In genomic region chr12:8803421-8804076, GRCm38 (mm10) we compare ENCODE assay signal across 19 mouse cellular contexts. TPM values are rescaled to one million over a fixed set of nuclear protein-coding genes. Genes with fewer than 3 reads are reported as not detected.
DNase-seq lines count a peak whose midpoint lies in the region; ATAC-seq lines count a peak whose summit lies in the region.
"Had no signal": no experiment of that assay in that cellular context is flagged by ENCODE, and none has a peak within 500 bp of the region (broad histone marks: within the 10 kb centered on the region; RNA-seq: fewer than 3 reads in every experiment).

No protein-coding gene starts in this region.

- no peaks in the 10 kb centered on the region for H3K27me3 ChIP-seq in hindbrain, embryonic 11.5 days (ENCODE audit: control insufficient read depth, insufficient read depth, low read length)
- no peaks in the 10 kb centered on the region for H3K27me3 ChIP-seq in hindbrain, embryonic 14.5 days (ENCODE audit: control insufficient read depth, insufficient read depth, low read length)
- no peaks in the 10 kb centered on the region for H3K27me3 ChIP-seq in embryonic facial prominence, embryonic 10.5 days (replicated peaks; ENCODE audit: low read depth, poor library complexity, severe bottlenecking)
- no peaks in the 10 kb centered on the region for H3K27me3 ChIP-seq in limb, embryonic 11.5 days (ENCODE audit: control insufficient read depth, insufficient read depth, low read length)
- H3K27me3 ChIP-seq: CH12.LX; heart, embryonic 13.5 days had no signal

- intact Hi-C loops in heart, postnatal 14 days (cut with DNase I): no loop called here

- no peak overlapping the region for H3K9ac ChIP-seq in hindbrain, embryonic 11.5 days (ENCODE audit: low read depth, low read length)
- H3K9ac ChIP-seq in hindbrain, embryonic 14.5 days: no peak overlapping the region
- no peak overlapping the region for H3K9ac ChIP-seq in limb, embryonic 11.5 days (ENCODE audit: low read length)
- H3K9ac ChIP-seq: heart, embryonic 13.5 days had no signal

- DNase-seq in hindbrain, embryonic 11.5 days (ENCODE audit: low spot score): peak; percentile 7
- DNase-seq in hindbrain, embryonic 14.5 days (ENCODE audit: low spot score): no peak
- peak; percentile 28 for DNase-seq in NIH3T3 (ENCODE audit: low read depth)
- peak; percentile 80 for DNase-seq in embryonic facial prominence, embryonic 10.5 days (ENCODE audit: low spot score)
- DNase-seq in limb, embryonic 11.5 days (ENCODE audit: low spot score): peak; percentile 78
- DNase-seq in cerebellum, postnatal 14 days: no peak
- no peak for DNase-seq in heart, postnatal 14 days
- no peak for DNase-seq in frontal cortex, postnatal 14 days (ENCODE audit: low spot score in 2 of 2)
- DNase-seq: adrenal gland, postnatal 10 days; cerebellum, adult 11 months; cerebellum, postnatal 36 days; left cerebral cortex, postnatal 4 days; lung, postnatal 36 days had no signal

- H3K4me2 ChIP-seq in hindbrain, embryonic 11.5 days (replicated peaks; ENCODE audit: low read depth, low read length): no peak overlapping the region
- H3K4me2 ChIP-seq in hindbrain, embryonic 14.5 days (replicated peaks): no peak overlapping the region
- peak overlapping the region; percentile 22 for H3K4me2 ChIP-seq in limb, embryonic 11.5 days (ENCODE audit: low read depth, severe bottlenecking)
- H3K4me2 ChIP-seq: heart, embryonic 13.5 days had no signal

- H3K4me3 ChIP-seq in hindbrain, embryonic 11.5 days (ENCODE audit: low read depth, low read length): no peak overlapping the region
- no peak overlapping the region for H3K4me3 ChIP-seq in hindbrain, embryonic 14.5 days (replicated peaks; ENCODE audit: low read length)
- H3K4me3 ChIP-seq in embryonic facial prominence, embryonic 10.5 days: no peak overlapping the region
- H3K4me3 ChIP-seq in limb, embryonic 11.5 days (ENCODE audit: low read depth, low read length): no peak overlapping the region
- H3K4me3 ChIP-seq: erythroblast, embryonic 14.5 days; heart, embryonic 13.5 days; midbrain, embryonic 10.5 days had no signal

- H3K9me3 ChIP-seq in hindbrain, embryonic 11.5 days (ENCODE audit: control insufficient read depth, low read length): no peaks in the 10 kb centered on the region
- H3K9me3 ChIP-seq in hindbrain, embryonic 14.5 days (ENCODE audit: control insufficient read depth, low read length): no peaks in the 10 kb centered on the region
- no peaks in the 10 kb centered on the region for H3K9me3 ChIP-seq in embryonic facial prominence, embryonic 10.5 days
- no peaks in the 10 kb centered on the region for H3K9me3 ChIP-seq in limb, embryonic 11.5 days (ENCODE audit: control insufficient read depth, low read length)
- H3K9me3 ChIP-seq: heart, embryonic 13.5 days; midbrain, embryonic 10.5 days had no signal

- H3K27ac ChIP-seq in hindbrain, embryonic 11.5 days (ENCODE audit: low read depth, low read length): no peak overlapping the region
- no peak overlapping the region for H3K27ac ChIP-seq in hindbrain, embryonic 14.5 days
- H3K27ac ChIP-seq in embryonic facial prominence, embryonic 10.5 days (replicated peaks): peak overlapping the region; percentile 82
- peak overlapping the region; percentile 76 for H3K27ac ChIP-seq in limb, embryonic 11.5 days (replicated peaks; ENCODE audit: low read depth, low read length)
- H3K27ac ChIP-seq: heart, embryonic 13.5 days; midbrain, embryonic 10.5 days had no signal

- no peaks in the 10 kb centered on the region for H3K36me3 ChIP-seq in hindbrain, embryonic 11.5 days (ENCODE audit: control insufficient read depth, insufficient read depth, low read length)
- H3K36me3 ChIP-seq in hindbrain, embryonic 14.5 days (replicated peaks; ENCODE audit: control insufficient read depth, insufficient read depth): no peaks in the 10 kb centered on the region
- no peaks in the 10 kb centered on the region for H3K36me3 ChIP-seq in embryonic facial prominence, embryonic 10.5 days (replicated peaks)
- H3K36me3 ChIP-seq in limb, embryonic 11.5 days (ENCODE audit: control insufficient read depth, insufficient read depth, low read length): no peaks in the 10 kb centered on the region
- H3K36me3 ChIP-seq: heart, embryonic 13.5 days; midbrain, embryonic 10.5 days had no signal

- ATAC-seq in hindbrain, embryonic 11.5 days (ENCODE audit: low FRiP score): no peak
- ATAC-seq in hindbrain, embryonic 14.5 days (ENCODE audit: low FRiP score): no peak
- ATAC-seq in limb, embryonic 11.5 days (ENCODE audit: insufficient number of reproducible peaks, low FRiP score, low TSS enrichment, low read depth): peak; percentile 75
- ATAC-seq: forebrain, embryonic 16.5 days; intestine, postnatal 0 days had no signal

- 61% methylated on average over 10 of the region's 10 CpGs for WGBS in hindbrain, embryonic 11.5 days
- 75% methylated on average over 10 of the region's 10 CpGs for WGBS in hindbrain, embryonic 14.5 days
- 27% methylated on average over 10 of the region's 10 CpGs for WGBS in embryonic facial prominence, embryonic 10.5 days
- 2% methylated on average over 10 of the region's 10 CpGs for WGBS in limb, embryonic 11.5 days

- H3K4me1 ChIP-seq in hindbrain, embryonic 11.5 days (replicated peaks; ENCODE audit: control insufficient read depth, insufficient read depth, low read length): no peaks in the 10 kb centered on the region
- H3K4me1 ChIP-seq in hindbrain, embryonic 14.5 days (replicated peaks; ENCODE audit: control insufficient read depth, insufficient read depth, low read length): no peaks in the 10 kb centered on the region
- peaks cover 35% of the 10 kb centered on the region for H3K4me1 ChIP-seq in embryonic facial prominence, embryonic 10.5 days
- peaks cover 40% of the 10 kb centered on the region for H3K4me1 ChIP-seq in limb, embryonic 11.5 days (ENCODE audit: control insufficient read depth, insufficient read depth, low read length)

RNA-seq across cellular contexts. Expression of gene Sdc1, which starts 32.4 kb away (rescaled TPM):
- 49.3 and 62.4 TPM in 2 replicates for polyA plus RNA-seq in hindbrain, embryonic 11.5 days (2014; fragmentation: Nextera tagmentation; extraction: Ambion mirVana)
- polyA plus RNA-seq in hindbrain, embryonic 14.5 days (2014; fragmentation: Nextera tagmentation; extraction: Ambion mirVana): 16.8 and 18.1 TPM in 2 replicates
- 157 and 158 TPM in 2 replicates for polyA plus RNA-seq in embryonic facial prominence, embryonic 10.5 days (2016; fragmentation: Nextera tagmentation; extraction: Ambion mirVana)
- 219 and 223 TPM in 2 replicates for polyA plus RNA-seq in limb, embryonic 11.5 days (2014; fragmentation: Nextera tagmentation; extraction: Ambion mirVana)
- 10 to 100 TPM; 10.9 to 12.2 TPM for total RNA-seq in heart, postnatal 14 days (2021)

Comparison
In these comparisons a context has a peak if more than half of its experiments do, and no peak if none do; other contexts are left out.
1. DNase-seq: peak in hindbrain, embryonic 11.5 days (single experiment), NIH3T3 (single experiment), embryonic facial prominence, embryonic 10.5 days (single experiment) and limb, embryonic 11.5 days (single experiment); none in hindbrain, embryonic 14.5 days (single experiment), cerebellum, postnatal 14 days (0 of 2), heart, postnatal 14 days (0 of 2) and frontal cortex, postnatal 14 days (0 of 2).
2. H3K27ac ChIP-seq: peak in embryonic facial prominence, embryonic 10.5 days (single experiment) and limb, embryonic 11.5 days (single experiment); none in hindbrain, embryonic 11.5 days (single experiment) and hindbrain, embryonic 14.5 days (single experiment).